Mouse (Mus musculus): Measurements from ENCODE around the gene Nln. TPM values are rescaled to one million over a fixed set of nuclear protein-coding genes. Genes with fewer than 3 reads are reported as not detected.
A peak's percentile ranks its signal among the peaks of the same experiment; 100 is the strongest.

Gene Nln
- total and polyA plus RNA-seq, 3 experiments = 15.4 to 229 (median 16.1) TPM

- no peaks in the 10 kb centered on the region for H3K79me2 ChIP-seq (ENCODE audit: control insufficient read depth, insufficient read depth, low read length, poor library complexity)
- peak overlapping the region; percentile 94 for H3K27ac ChIP-seq (ENCODE audit: control insufficient read depth, low read depth, low read length)
- peak overlapping the region in 1 of 2 experiments; percentile 33; a peak in 2 of 4 replicates for H3K4me3 ChIP-seq (ENCODE audit: control insufficient read depth in 1 of 2, insufficient read depth in 1 of 2, low read depth in 2 of 2, low read length in 2 of 2)
- no peaks in the 10 kb centered on the region for H3K9me3 ChIP-seq (replicated peaks; ENCODE audit: insufficient read depth, low read length)
- peaks cover 17% of the 10 kb centered on the region in 2 experiments for H3K4me1 ChIP-seq (ENCODE audit: control insufficient read depth in 1 of 2, insufficient read depth in 2 of 2, low read length in 2 of 2)
- peak overlapping the region; percentile 26 for H3K9ac ChIP-seq (ENCODE audit: control insufficient read depth, low read depth, low read length, poor library complexity, severe bottlenecking)
- DNase-seq (ENCODE audit: low read depth, low spot score) = peak; percentile 91
- H3K27me3 ChIP-seq (ENCODE audit: control insufficient read depth in 1 of 2, insufficient read depth in 2 of 2, low read length in 2 of 2) = no peaks in the 10 kb centered on the region
- H3K36me3 ChIP-seq (ENCODE audit: control insufficient read depth in 1 of 2, insufficient read depth in 2 of 2, low read length in 2 of 2) = peaks cover 0 to 14% of the 10 kb centered on the region in 2 experiments; a peak in 2 of 4 replicates
- TF ChIP-seq NRF1 (IDR thresholded peaks at IDR 0.05; ENCODE audit: insufficient read depth, low read depth, low read length, poor library complexity, severe bottlenecking) (no peak), ZMIZ1 (IDR thresholded peaks at IDR 0.05; ENCODE audit: low read depth, low read length) (no peak), TCF12 (IDR thresholded peaks at IDR 0.05; ENCODE audit: low read depth, low read length) (peak; percentile 97), SIN3A (IDR thresholded peaks at IDR 0.05; ENCODE audit: low read length) (peak; percentile 92), POLR2AphosphoS2 (IDR thresholded peaks at IDR 0.05; ENCODE audit: low read length) (no peak), TAL1 (IDR thresholded peaks at IDR 0.05; ENCODE audit: low read length) (peak; percentile 88), HCFC1 (IDR thresholded peaks at IDR 0.05; ENCODE audit: low read depth, low read length) (no peak; the same call in 1 of the 2 replicates), MYC (IDR thresholded peaks at IDR 0.05; ENCODE audit: low read depth, low read length) (peak; percentile 82), NELFE (IDR thresholded peaks at IDR 0.05; ENCODE audit: low read depth, low read length) (no peak), ETS1 (IDR thresholded peaks at IDR 0.05; ENCODE audit: low read depth, low read length) (peak; percentile 93), MAFK (IDR thresholded peaks at IDR 0.05; ENCODE audit: borderline replicate concordance, low read depth, low read length) (peak; percentile 69; the same call in 1 of the 2 replicates), USF2 (IDR thresholded peaks at IDR 0.05; ENCODE audit: borderline replicate concordance in 1 of 2, insufficient read depth in 1 of 2, low read depth in 1 of 2, low read length in 2 of 2) (no peak), ZNF384 (IDR thresholded peaks at IDR 0.05; ENCODE audit: low read depth, low read length) (peak; percentile 87), MAZ (IDR thresholded peaks at IDR 0.05; ENCODE audit: low read depth, low read length) (0 out of 2 replicates have a peak, but pooled peaks have one; percentile 29), ZKSCAN1 (IDR thresholded peaks at IDR 0.05; ENCODE audit: low read depth, low read length) (no peak), ELF1 (IDR thresholded peaks at IDR 0.05; ENCODE audit: low read depth, low read length) (no peak), EP300 (IDR thresholded peaks at IDR 0.05; ENCODE audit: low read depth in 1 of 2, low read length in 2 of 2) (peak; percentile 96 to 97), MXI1 (IDR thresholded peaks at IDR 0.05; ENCODE audit: low read depth, low read length) (peak; percentile 91), RAD21 (IDR thresholded peaks at IDR 0.05; ENCODE audit: low read depth, low read length) (no peak), MYB (IDR thresholded peaks at IDR 0.05; ENCODE audit: low read depth, low read length) (peak; percentile 87), POLR2AphosphoS5 (IDR thresholded peaks at IDR 0.05; ENCODE audit: borderline replicate concordance, low read depth, low read length) (no peak), ZC3H11A (IDR thresholded peaks at IDR 0.05; ENCODE audit: low read depth, low read length) (0 out of 2 replicates have a peak, but pooled peaks have one; percentile 16), JUND (IDR thresholded peaks at IDR 0.05; ENCODE audit: low read depth, low read length) (no peak), BHLHE40 (IDR thresholded peaks at IDR 0.05; ENCODE audit: borderline replicate concordance, low read depth, low read length) (no peak; the same call in 1 of the 2 replicates), TBP (IDR thresholded peaks at IDR 0.05; ENCODE audit: low read depth, low read length) (0 out of 2 replicates have a peak, but pooled peaks have one; percentile 40), SMC3 (IDR thresholded peaks at IDR 0.05; ENCODE audit: low read depth, low read length) (peak; percentile 4; the same call in 1 of the 2 replicates), POLR2A (IDR thresholded peaks at IDR 0.05; ENCODE audit: control insufficient read depth in 1 of 2, insufficient read depth in 1 of 2, low read depth in 1 of 2, low read length in 2 of 2, poor library complexity in 1 of 2) (no peak), CTCF (IDR thresholded peaks at IDR 0.05 in 2 of 3, conservative IDR thresholded peaks at IDR 0.05 in 1 of 3; ENCODE audit: control insufficient read depth in 1 of 3, insufficient read depth in 1 of 3, low read depth in 2 of 3, low read length in 3 of 3, poor library complexity in 1 of 3, severe bottlenecking in 1 of 3) (no peak), KAT2A (conservative IDR thresholded peaks at IDR 0.05; ENCODE audit: low read depth, low read length) (no peak), CHD2 (IDR thresholded peaks at IDR 0.05; ENCODE audit: low read length) (no peak), UBTF (IDR thresholded peaks at IDR 0.05; ENCODE audit: borderline replicate concordance, insufficient read depth, low read depth, low read length) (no peak), GATA1 (IDR thresholded peaks at IDR 0.05; ENCODE audit: low read depth, low read length) (peak; percentile 91), MEF2A (IDR thresholded peaks at IDR 0.05; ENCODE audit: extremely low read depth, insufficient replicate concordance, low read depth, low read length, poor library complexity, severe bottlenecking) (no peak), GABPA (IDR thresholded peaks at IDR 0.05; ENCODE audit: low read depth, low read length) (no peak), RCOR1 (IDR thresholded peaks at IDR 0.05; ENCODE audit: low read depth, low read length) (peak; percentile 83), E2F4 (IDR thresholded peaks at IDR 0.05; ENCODE audit: borderline replicate concordance, low read depth, low read length) (no peak)
Measured at GRCm38 (mm10) chr13:104012214-104012833, 97.1 kb downstream of the Nln start.

Data from MEL (cell line).